Mouse (Mus musculus): ENCODE measurements at regions not wholly inside any gene's neighbourhood (a gene's known extent, or its start where the extent isn't known, plus 50 kb on each side); places are given as distances from the start of the nearest gene placed in this dataset.

GRCm38 (mm10) chr1:39064781-39065180 lies 79.4 kb downstream of the Pdcl3 start:
- no peak for DNase-seq (ENCODE audit: low read depth, low spot score)
- H3K27ac ChIP-seq (ENCODE audit: insufficient read depth, low read depth, low read length, poor library complexity, severe bottlenecking): no peak overlapping the region
- no peak for TF ChIP-seq ZC3H11A (IDR thresholded peaks at IDR 0.05; ENCODE audit: borderline replicate concordance, low read depth, low read length)
- TF ChIP-seq HCFC1 (IDR thresholded peaks at IDR 0.05; ENCODE audit: borderline replicate concordance, insufficient read depth, low read length): no peak
- TF ChIP-seq MAFK (IDR thresholded peaks at IDR 0.05; ENCODE audit: insufficient read depth, low read depth, low read length): no peak
- TF ChIP-seq ZNF384 (IDR thresholded peaks at IDR 0.05; ENCODE audit: low read depth, low read length): no peak
- no peak for TF ChIP-seq CHD2 (IDR thresholded peaks at IDR 0.05; ENCODE audit: low read depth, low read length)
- H3K9ac ChIP-seq (ENCODE audit: insufficient read depth, low read depth, low read length, poor library complexity, severe bottlenecking): no peak overlapping the region
- in situ Hi-C loops (cut with MboI; ENCODE audit: low sequenced_read_pairs in 2 of 2, unreplicated experiment in 2 of 2): no loop called here
- no peaks in the 10 kb centered on the region for H3K36me3 ChIP-seq (ENCODE audit: control insufficient read depth, insufficient read depth, low read length, poor library complexity, severe bottlenecking)
- no peaks in the 10 kb centered on the region for H3K9me3 ChIP-seq (ENCODE audit: control insufficient read depth, insufficient read depth, low read depth, low read length)
- no peaks in the 10 kb centered on the region for H3K4me1 ChIP-seq (ENCODE audit: control insufficient read depth in 2 of 2, insufficient read depth in 2 of 2, low read length in 2 of 2, poor library complexity in 1 of 2)
- no peak overlapping the region for H3K4me3 ChIP-seq (ENCODE audit: insufficient read depth in 1 of 2, low read depth in 1 of 2, low read length in 2 of 2, poor library complexity in 1 of 2, severe bottlenecking in 1 of 2)

- no peaks in the 10 kb centered on the region for H3K4me1 ChIP-seq (ENCODE audit: control insufficient read depth in 2 of 2, insufficient read depth in 2 of 2, low read length in 2 of 2, poor library complexity in 1 of 2)
- H3K9me3 ChIP-seq (ENCODE audit: control insufficient read depth, insufficient read depth, low read depth, low read length): no peaks in the 10 kb centered on the region
- no peak overlapping the region for H3K4me3 ChIP-seq (ENCODE audit: insufficient read depth in 1 of 2, low read depth in 1 of 2, low read length in 2 of 2, poor library complexity in 1 of 2, severe bottlenecking in 1 of 2)
- H3K27ac ChIP-seq (ENCODE audit: insufficient read depth, low read depth, low read length, poor library complexity, severe bottlenecking): no peak overlapping the region
- no peaks in the 10 kb centered on the region for H3K36me3 ChIP-seq (ENCODE audit: control insufficient read depth, insufficient read depth, low read length, poor library complexity, severe bottlenecking)
- H3K9ac ChIP-seq (ENCODE audit: insufficient read depth, low read depth, low read length, poor library complexity, severe bottlenecking): no peak overlapping the region
- in situ Hi-C loops (cut with MboI; ENCODE audit: low sequenced_read_pairs in 2 of 2, unreplicated experiment in 2 of 2): no loop called here
- DNase-seq (ENCODE audit: low read depth, low spot score): no peak
- no peak for TF ChIP-seq MAFK (IDR thresholded peaks at IDR 0.05; ENCODE audit: insufficient read depth, low read depth, low read length)
- TF ChIP-seq CHD2 (IDR thresholded peaks at IDR 0.05; ENCODE audit: low read depth, low read length): no peak
- TF ChIP-seq ZNF384 (IDR thresholded peaks at IDR 0.05; ENCODE audit: low read depth, low read length): no peak
- no peak for TF ChIP-seq HCFC1 (IDR thresholded peaks at IDR 0.05; ENCODE audit: borderline replicate concordance, insufficient read depth, low read length)
- no peak for TF ChIP-seq ZC3H11A (IDR thresholded peaks at IDR 0.05; ENCODE audit: borderline replicate concordance, low read depth, low read length)
Observed at GRCm38 (mm10) chr1:39067901-39068300, 82.5 kb downstream of the Pdcl3 start.

GRCm38 (mm10) chr1:39069086-39069655 lies 83.8 kb downstream of the Pdcl3 start:
- DNase-seq (ENCODE audit: low read depth, low spot score): no peak
- no peak for TF ChIP-seq CHD2 (IDR thresholded peaks at IDR 0.05; ENCODE audit: low read depth, low read length)
- no peak for TF ChIP-seq MAFK (IDR thresholded peaks at IDR 0.05; ENCODE audit: insufficient read depth, low read depth, low read length)
- no peak for TF ChIP-seq HCFC1 (IDR thresholded peaks at IDR 0.05; ENCODE audit: borderline replicate concordance, insufficient read depth, low read length)
- no peak for TF ChIP-seq ZC3H11A (IDR thresholded peaks at IDR 0.05; ENCODE audit: borderline replicate concordance, low read depth, low read length)
- TF ChIP-seq ZNF384 (IDR thresholded peaks at IDR 0.05; ENCODE audit: low read depth, low read length): no peak
- Histone ChIP-seq H3K4me1 (ENCODE audit: control insufficient read depth in 2 of 2, insufficient read depth in 2 of 2, low read length in 2 of 2, poor library complexity in 1 of 2) (no peaks in the 10 kb centered on the region), H3K9ac (ENCODE audit: insufficient read depth, low read depth, low read length, poor library complexity, severe bottlenecking) (no peak overlapping the region), H3K36me3 (ENCODE audit: control insufficient read depth, insufficient read depth, low read length, poor library complexity, severe bottlenecking) (no peaks in the 10 kb centered on the region), H3K4me3 (ENCODE audit: insufficient read depth in 1 of 2, low read depth in 1 of 2, low read length in 2 of 2, poor library complexity in 1 of 2, severe bottlenecking in 1 of 2) (no peak overlapping the region), H3K9me3 (ENCODE audit: control insufficient read depth, insufficient read depth, low read depth, low read length) (no peaks in the 10 kb centered on the region), H3K27ac (ENCODE audit: insufficient read depth, low read depth, low read length, poor library complexity, severe bottlenecking) (no peak overlapping the region)
- in situ Hi-C loops (cut with MboI; ENCODE audit: low sequenced_read_pairs in 2 of 2, unreplicated experiment in 2 of 2): no loop called here

GRCm38 (mm10) chr1:39069676-39070075 lies 84.3 kb downstream of the Pdcl3 start:
- H3K9me3 ChIP-seq (ENCODE audit: control insufficient read depth, insufficient read depth, low read depth, low read length): no peaks in the 10 kb centered on the region
- DNase-seq (ENCODE audit: low read depth, low spot score): no peak
- TF ChIP-seq MAFK (IDR thresholded peaks at IDR 0.05; ENCODE audit: insufficient read depth, low read depth, low read length) (no peak), CHD2 (IDR thresholded peaks at IDR 0.05; ENCODE audit: low read depth, low read length) (no peak)
- no peak overlapping the region for H3K27ac ChIP-seq (ENCODE audit: insufficient read depth, low read depth, low read length, poor library complexity, severe bottlenecking)
- H3K4me1 ChIP-seq (ENCODE audit: control insufficient read depth in 2 of 2, insufficient read depth in 2 of 2, low read length in 2 of 2, poor library complexity in 1 of 2): no peaks in the 10 kb centered on the region
- no peak overlapping the region for H3K4me3 ChIP-seq (ENCODE audit: insufficient read depth in 1 of 2, low read depth in 1 of 2, low read length in 2 of 2, poor library complexity in 1 of 2, severe bottlenecking in 1 of 2)
- H3K9ac ChIP-seq (ENCODE audit: insufficient read depth, low read depth, low read length, poor library complexity, severe bottlenecking): no peak overlapping the region
- H3K36me3 ChIP-seq (ENCODE audit: control insufficient read depth, insufficient read depth, low read length, poor library complexity, severe bottlenecking): no peaks in the 10 kb centered on the region
- in situ Hi-C loops (cut with MboI; ENCODE audit: low sequenced_read_pairs in 2 of 2, unreplicated experiment in 2 of 2): no loop called here

- TF ChIP-seq CHD2 (IDR thresholded peaks at IDR 0.05; ENCODE audit: low read depth, low read length): no peak
- TF ChIP-seq ZC3H11A (IDR thresholded peaks at IDR 0.05; ENCODE audit: borderline replicate concordance, low read depth, low read length): no peak
- no peak for TF ChIP-seq HCFC1 (IDR thresholded peaks at IDR 0.05; ENCODE audit: borderline replicate concordance, insufficient read depth, low read length)
- no peak for TF ChIP-seq MAFK (IDR thresholded peaks at IDR 0.05; ENCODE audit: insufficient read depth, low read depth, low read length)
- no peak for TF ChIP-seq ZNF384 (IDR thresholded peaks at IDR 0.05; ENCODE audit: low read depth, low read length)
- Histone ChIP-seq H3K27ac (ENCODE audit: insufficient read depth, low read depth, low read length, poor library complexity, severe bottlenecking) (no peak overlapping the region), H3K4me1 (ENCODE audit: control insufficient read depth in 2 of 2, insufficient read depth in 2 of 2, low read length in 2 of 2, poor library complexity in 1 of 2) (no peaks in the 10 kb centered on the region), H3K4me3 (ENCODE audit: insufficient read depth in 1 of 2, low read depth in 1 of 2, low read length in 2 of 2, poor library complexity in 1 of 2, severe bottlenecking in 1 of 2) (no peak overlapping the region), H3K36me3 (ENCODE audit: control insufficient read depth, insufficient read depth, low read length, poor library complexity, severe bottlenecking) (no peaks in the 10 kb centered on the region), H3K9me3 (ENCODE audit: control insufficient read depth, insufficient read depth, low read depth, low read length) (0 out of 2 replicates have a peak, but pooled peaks cover 2% of the 10 kb centered on the region), H3K9ac (ENCODE audit: insufficient read depth, low read depth, low read length, poor library complexity, severe bottlenecking) (no peak overlapping the region)
- no peak for DNase-seq (ENCODE audit: low read depth, low spot score)
- in situ Hi-C loops (cut with MboI; ENCODE audit: low sequenced_read_pairs in 2 of 2, unreplicated experiment in 2 of 2): no loop called here
Observed at GRCm38 (mm10) chr1:39075966-39076365, 90.6 kb downstream of the Pdcl3 start.
